Mouse (Mus musculus) limb, embryonic 11.5 days (tissue): ENCODE data around the gene Tm9sf1. TPM values are rescaled to one million over a fixed set of nuclear protein-coding genes. Genes with fewer than 3 reads are reported as not detected.

Source experiments
- ATAC-seq: fragments of 200-750 bp; cut with Nextera tagmentation; 2 replicates; pipeline ENCODE4 v1.8.0; 2017; ENCODE audit warnings: low read depth; ENCODE audit not compliant: insufficient number of reproducible peaks, low FRiP score, low TSS enrichment
- DNase-seq: peaks from one replicate; pipeline ENCODE4 v3.0.0-alpha.2; 2015; ENCODE audit warnings: low spot score
- H3K27ac ChIP-seq: fragments of 300-500 bp; sonication (generic); replicated peaks from 2 replicates; pipeline ENCODE4 v1.5.1; 2014; ENCODE audit warnings: low read depth, mild to moderate bottlenecking, low read length
- H3K27me3 ChIP-seq: fragments of 300-500 bp; sonication (generic); 2 replicates; pipeline ENCODE4 v1.6.1; 2014; ENCODE audit warnings: mild to moderate bottlenecking, low read length, mixed read lengths; ENCODE audit not compliant: control insufficient read depth, insufficient read depth
- H3K36me3 ChIP-seq: fragments of 300-500 bp; sonication (generic); 2 replicates; pipeline ENCODE4 v1.6.1; 2014; ENCODE audit warnings: mild to moderate bottlenecking, low read length, moderate library complexity, mixed read lengths; ENCODE audit not compliant: control insufficient read depth, insufficient read depth
- H3K4me1 ChIP-seq: fragments of 300-500 bp; sonication (generic); 2 replicates; pipeline ENCODE4 v1.6.1; 2014; ENCODE audit warnings: low read length, mixed read lengths; ENCODE audit not compliant: control insufficient read depth, insufficient read depth
- H3K4me2 ChIP-seq: fragments of 300-500 bp; sonication (generic); 2 replicates; pipeline ENCODE4 v1.6.1; 2014; ENCODE audit warnings: low read depth, mild to moderate bottlenecking, moderate library complexity; ENCODE audit not compliant: severe bottlenecking
- H3K4me3 ChIP-seq: fragments of 300-500 bp; sonication (generic); 2 replicates; pipeline ENCODE4 v1.5.1; 2014; ENCODE audit warnings: low read depth, low read length
- H3K9ac ChIP-seq: fragments of 300-500 bp; sonication (generic); 2 replicates; pipeline ENCODE4 v1.6.1; 2014; ENCODE audit warnings: mild to moderate bottlenecking, low read length
- H3K9me3 ChIP-seq: fragments of 300-500 bp; sonication (generic); 2 replicates; pipeline ENCODE4 v1.6.1; 2016; ENCODE audit warnings: low read length; ENCODE audit not compliant: control insufficient read depth
- WGBS: fragments of 180-500 bp; shearing (Covaris S2); extraction: QIAGEN DNeasy Blood & Tissue Kit; methylation state at CpG from one replicate; pipeline ENCODE4 v1.1.7; 2014; 5-methylcytosine and 5-hydroxymethylcytosine counted together
- polyA plus RNA-seq: library from polyadenylated mRNA; unstranded; fragments of >200 nt; fragmentation: Nextera tagmentation; extraction: Ambion mirVana; gene quantifications from 2 replicates; pipeline ENCODE4 v1.2.1, GENCODE M21; 2014

Gene Tm9sf1
- polyA plus RNA-seq, 1 experiment from 2014 or later: 83.2 TPM

DNA sequence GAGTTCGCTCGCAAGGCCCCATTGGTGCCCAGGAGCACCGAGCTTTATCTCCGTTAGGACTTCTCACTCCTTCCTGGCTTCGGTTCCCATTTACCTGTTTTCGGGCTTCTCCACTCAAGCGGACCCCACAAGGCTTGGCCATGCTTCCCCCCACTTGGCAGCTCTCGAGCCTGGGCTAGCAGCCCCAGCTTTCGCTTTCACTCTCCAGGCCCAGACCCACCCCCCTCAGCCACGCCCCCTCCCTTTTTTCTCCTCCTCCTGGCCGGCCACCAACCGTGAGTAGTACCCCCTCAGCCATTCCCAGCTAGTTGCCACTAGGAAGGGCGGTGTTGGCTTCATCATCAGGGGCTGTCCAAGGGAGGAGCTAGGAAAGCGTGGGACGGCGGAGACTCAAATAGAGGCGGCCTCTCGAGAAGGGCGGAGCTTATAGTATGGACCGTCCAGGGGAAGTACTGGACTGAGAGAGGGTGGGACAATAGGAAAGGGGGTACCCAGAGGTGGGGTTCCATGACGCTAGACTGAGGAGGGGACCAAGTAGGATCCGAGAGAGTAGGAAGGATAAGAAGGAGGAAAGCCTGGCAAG, 52.8 kb downstream of the Tm9sf1 start, which contains the start of gene Psme2:
TSS of gene Psme2 (minus strand) at position 366 of the 583 bp plus-strand sequence.
- Histone ChIP-seq H3K27ac (peak within 1 kb of the TSS; percentile 87), H3K4me1 (peaks cover 6% of the 10 kb centered on the region; the same call in 1 of the 2 replicates), H3K4me2 (peak within 1 kb of the TSS; percentile 92), H3K27me3 (no peaks in the 10 kb centered on the region), H3K9ac (peak within 1 kb of the TSS; percentile 84), H3K36me3 (peaks cover 2% of the 10 kb centered on the region; the same call in 1 of the 2 replicates), H3K4me3 (peak within 1 kb of the TSS; percentile 97), H3K9me3 (no peaks in the 10 kb centered on the region)
- DNase-seq: peak; percentile 90
- WGBS: under 1% methylated on average over 22 of the region's 22 CpGs
- ATAC-seq: peak; percentile 96

GRCm38 (mm10) chr14:55589771-55590448, 53.7 kb downstream of the Tm9sf1 start:
- H3K4me1 ChIP-seq: peaks cover 6% of the 10 kb centered on the region; the same call in 1 of the 2 replicates
- H3K9me3 ChIP-seq: no peaks in the 10 kb centered on the region
- no peak for DNase-seq
- H3K27ac ChIP-seq: no peak overlapping the region
- H3K27me3 ChIP-seq: no peaks in the 10 kb centered on the region
- peak overlapping the region; percentile 28 for H3K9ac ChIP-seq
- 88% methylated on average over 11 of the region's 11 CpGs for WGBS
- H3K4me2 ChIP-seq: peak overlapping the region; percentile 92
- peaks cover 2% of the 10 kb centered on the region; the same call in 1 of the 2 replicates for H3K36me3 ChIP-seq
- ATAC-seq: no peak
- H3K4me3 ChIP-seq: peak overlapping the region; percentile 97

DNA sequence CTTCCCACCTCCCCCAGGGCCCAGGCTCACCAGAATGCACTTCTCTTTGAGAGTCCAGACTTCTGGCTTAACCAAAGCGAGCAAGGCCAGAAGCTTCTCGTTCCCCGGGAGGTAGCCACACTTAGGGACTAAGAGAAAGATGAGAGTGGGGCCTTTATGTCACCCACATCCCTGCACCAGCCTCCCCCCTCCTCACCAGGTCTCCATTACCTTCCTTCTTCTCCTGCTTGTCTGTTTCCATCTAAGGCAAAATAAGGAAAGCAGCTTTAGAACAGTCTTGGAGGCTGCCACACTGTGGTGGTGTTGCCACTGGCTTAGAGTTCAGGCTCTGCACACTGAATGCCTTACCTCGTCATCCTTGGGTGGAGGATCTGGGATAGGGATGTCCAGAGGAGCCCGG, 54.3 kb downstream of the Tm9sf1 start:
- no peak overlapping the region for H3K27ac ChIP-seq
- H3K36me3 ChIP-seq: peaks cover 2% of the 10 kb centered on the region; the same call in 1 of the 2 replicates
- no peak overlapping the region for H3K9ac ChIP-seq
- no peak for DNase-seq
- WGBS: 90% methylated on average over 5 of the region's 5 CpGs
- H3K4me2 ChIP-seq: no peak overlapping the region
- no peak overlapping the region for H3K4me3 ChIP-seq
- H3K9me3 ChIP-seq: no peaks in the 10 kb centered on the region
- ATAC-seq: no peak
- no peaks in the 10 kb centered on the region for H3K27me3 ChIP-seq
- peaks cover 6% of the 10 kb centered on the region; the same call in 1 of the 2 replicates for H3K4me1 ChIP-seq

GRCm38 (mm10) chr14:55586149-55586548, 57.5 kb downstream of the Tm9sf1 start:
- Histone ChIP-seq H3K9ac (no peak overlapping the region), H3K4me2 (no peak overlapping the region), H3K27ac (no peak overlapping the region), H3K27me3 (no peaks in the 10 kb centered on the region), H3K4me1 (no peaks in the 10 kb centered on the region), H3K9me3 (no peaks in the 10 kb centered on the region), H3K36me3 (peaks cover 3% of the 10 kb centered on the region; the same call in 1 of the 2 replicates), H3K4me3 (no peak overlapping the region)
- ATAC-seq (no peak), DNase-seq (no peak)
- 90% methylated on average over 2 of the region's 2 CpGs for WGBS

Other genes starting within 250 kb of the Tm9sf1 start
- gene Dhrs4, start 165.0 kb downstream of the Tm9sf1 start, polyA plus RNA-seq: 49.4 and 55.3 TPM in 2 replicates
- gene Carmil3, start 153.2 kb downstream of the Tm9sf1 start, polyA plus RNA-seq: 3.0 and 3.7 TPM in 2 replicates
- gene Cpne6, start 133.4 kb downstream of the Tm9sf1 start, polyA plus RNA-seq: not detected in 2 replicates
- not detected in 2 replicates for gene Nrl, start 118.8 kb downstream of the Tm9sf1 start, polyA plus RNA-seq
- 20.4 and 21.6 TPM in 2 replicates for gene Pck2, start 103.5 kb downstream of the Tm9sf1 start, polyA plus RNA-seq
- 67.7 and 68.0 TPM in 2 replicates for gene Dcaf11, start 83.8 kb downstream of the Tm9sf1 start, polyA plus RNA-seq
- 0.48 and 0.79 TPM in 2 replicates for gene A730061H03Rik, start 83.4 kb downstream of the Tm9sf1 start, polyA plus RNA-seq
- 5.0 and 6.5 TPM in 2 replicates for gene Fitm1, start 68.2 kb downstream of the Tm9sf1 start, polyA plus RNA-seq
- 138 and 152 TPM in 2 replicates for gene Psme1, start 65.7 kb downstream of the Tm9sf1 start, polyA plus RNA-seq
- gene Emc9, start 58.5 kb downstream of the Tm9sf1 start, polyA plus RNA-seq: 4.2 and 4.6 TPM in 2 replicates
- gene Psme2, start 52.7 kb downstream of the Tm9sf1 start, polyA plus RNA-seq: 195 and 225 TPM in 2 replicates
- 10.3 and 13.9 TPM in 2 replicates for gene Rnf31, start 52.1 kb downstream of the Tm9sf1 start, polyA plus RNA-seq
- 5.9 and 6.7 TPM in 2 replicates for gene Irf9, start 40.2 kb downstream of the Tm9sf1 start, polyA plus RNA-seq
- 7.7 TPM in 2 replicates for gene Rec8, start 25.8 kb downstream of the Tm9sf1 start, polyA plus RNA-seq
- gene Ipo4, start 7.8 kb downstream of the Tm9sf1 start, polyA plus RNA-seq: 91.5 and 100 TPM in 2 replicates
- gene Gm49378, start 5.9 kb downstream of the Tm9sf1 start, polyA plus RNA-seq: 2.2 and 2.9 TPM in 2 replicates
- 0.77 and 0.91 TPM in 2 replicates for gene Tssk4, start 6.4 kb upstream of the Tm9sf1 start, polyA plus RNA-seq
- gene Mdp1, start 16.7 kb upstream of the Tm9sf1 start, polyA plus RNA-seq: 60.7 and 64.0 TPM in 2 replicates
- gene Gmpr2, start 28.1 kb upstream of the Tm9sf1 start, polyA plus RNA-seq: 55.4 and 60.9 TPM in 2 replicates
- 619 and 660 TPM in 2 replicates for gene Nedd8, start 28.3 kb upstream of the Tm9sf1 start, polyA plus RNA-seq
- gene Tinf2, start 38.0 kb upstream of the Tm9sf1 start, polyA plus RNA-seq: 68.1 and 68.5 TPM in 2 replicates
- 2.1 TPM in 2 replicates for gene Tgm1, start 70.1 kb upstream of the Tm9sf1 start, polyA plus RNA-seq
- gene Rabggta, start 78.5 kb upstream of the Tm9sf1 start, polyA plus RNA-seq: 20.0 and 20.2 TPM in 2 replicates
- gene Dhrs1, start 101.9 kb upstream of the Tm9sf1 start, polyA plus RNA-seq: 65.9 and 72.8 TPM in 2 replicates
- 55.5 and 56.7 TPM in 2 replicates for gene Nop9, start 101.9 kb upstream of the Tm9sf1 start, polyA plus RNA-seq
- 0.37 TPM in 1 of 2 replicates, not detected in the other for gene Cideb, start 114.7 kb upstream of the Tm9sf1 start, polyA plus RNA-seq
- 0.39 and 0.68 TPM in 2 replicates for gene Ltb4r2, start 117.6 kb upstream of the Tm9sf1 start, polyA plus RNA-seq
- gene Ltb4r1, start 122.2 kb upstream of the Tm9sf1 start, polyA plus RNA-seq: 0.17 TPM in 1 of 2 replicates, not detected in the other
- 13.2 and 15.0 TPM in 2 replicates for gene Adcy4, start 140.3 kb upstream of the Tm9sf1 start, polyA plus RNA-seq
- gene Ripk3, start 145.1 kb upstream of the Tm9sf1 start, polyA plus RNA-seq: 26.3 and 30.8 TPM in 2 replicates
- 105 and 106 TPM in 2 replicates for gene Nfatc4, start 179.3 kb upstream of the Tm9sf1 start, polyA plus RNA-seq
- 21.6 and 24.7 TPM in 2 replicates for gene Nynrin, start 210.2 kb upstream of the Tm9sf1 start, polyA plus RNA-seq
- gene Cbln3, start 240.6 kb upstream of the Tm9sf1 start, polyA plus RNA-seq: 0.11 and 0.27 TPM in 2 replicates
- 17.4 and 18.4 TPM in 2 replicates for gene Khnyn, start 241.1 kb upstream of the Tm9sf1 start, polyA plus RNA-seq